Mouse (Mus musculus) small intestine, adult 2 months (tissue): ENCODE results near the gene Cypt3.

ENCODE experiments used
- CTCF ChIP-seq: fragments of 200-500 bp; IDR thresholded peaks from 2 replicates; pipeline ENCODE4 v1.5.1; 2012; ENCODE audit warnings: low read depth, mild to moderate bottlenecking, control low read depth, inconsistent platforms, low read length, moderate library complexity, mixed read lengths; ENCODE audit not compliant: insufficient replicate concordance, insufficient read length; ENCODE audit errors: extremely low read depth
- POLR2A ChIP-seq: fragments of 200-500 bp; IDR thresholded peaks from 2 replicates; pipeline ENCODE4 v1.6.1; 2012; ENCODE audit warnings: low read depth, mild to moderate bottlenecking, control low read depth, inconsistent platforms, low read length, moderate library complexity

DNA sequence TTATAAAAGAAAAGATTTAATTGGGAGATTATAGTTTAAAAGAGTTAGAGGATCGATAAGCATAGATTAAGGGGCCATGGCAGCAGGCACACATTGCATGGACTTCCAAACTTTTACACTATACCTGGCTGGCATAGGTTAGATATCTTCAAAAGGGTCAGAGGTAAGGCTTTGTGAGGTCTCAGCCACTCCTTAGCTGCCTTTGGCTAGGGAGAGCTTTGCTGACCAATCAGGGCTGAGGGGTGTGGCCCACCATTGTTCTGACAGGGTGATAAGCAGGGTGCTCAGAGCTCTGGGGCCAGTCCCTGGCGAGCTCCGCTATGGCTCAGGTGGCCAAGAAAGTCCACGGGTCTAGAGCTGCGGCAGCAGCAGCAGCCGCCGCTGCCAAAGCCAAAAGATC is at the start of gene Cypt3:
- TF ChIP-seq CTCF (no peak), POLR2A (no peak)
